Mouse (Mus musculus): Measurements from ENCODE around the gene Nmnat2. TPM values are rescaled to one million over a fixed set of nuclear protein-coding genes. Genes with fewer than 3 reads are reported as not detected.

Gene Nmnat2
- total and polyA plus RNA-seq, 2 experiments from 2014 or later, result 87.6 to 152 TPM

- H3K4me3 ChIP-seq (ENCODE audit: low read depth, low read length), result no peak overlapping the region
- no peaks in the 10 kb centered on the region for H3K4me1 ChIP-seq (ENCODE audit: insufficient read depth, low read length)
- ATAC-seq (ENCODE audit: low FRiP score) (no peak), DNase-seq (ENCODE audit: low spot score) (no peak)
- no peak overlapping the region for H3K27ac ChIP-seq (ENCODE audit: low read depth, low read length)
- 92% methylated on average over 17 of the region's 17 CpGs for WGBS
- H3K4me2 ChIP-seq (ENCODE audit: low read depth, low read length, poor library complexity, severe bottlenecking), result no peak overlapping the region
- H3K27me3 ChIP-seq (ENCODE audit: insufficient read depth, low read length), result no peaks in the 10 kb centered on the region
- H3K9me3 ChIP-seq (ENCODE audit: low read length), result no peaks in the 10 kb centered on the region
- TF ChIP-seq CTCF (IDR thresholded peaks at IDR 0.05), result no peak
- H3K9ac ChIP-seq (replicated peaks; ENCODE audit: low read length, poor library complexity, severe bottlenecking), result no peak overlapping the region
- peaks cover 2% of the 10 kb centered on the region; the same call in 1 of the 2 replicates for H3K36me3 ChIP-seq (ENCODE audit: insufficient read depth, low read length)
Observed at GRCm38 (mm10) chr1:153102296-153103185, 147.7 kb downstream of the Nmnat2 start.

- H3K9ac ChIP-seq (replicated peaks; ENCODE audit: low read length, poor library complexity, severe bottlenecking), result no peak overlapping the region
- H3K9me3 ChIP-seq (ENCODE audit: low read length), result no peaks in the 10 kb centered on the region
- no peak overlapping the region for H3K27ac ChIP-seq (ENCODE audit: low read depth, low read length)
- peaks cover 2% of the 10 kb centered on the region; the same call in 1 of the 2 replicates for H3K36me3 ChIP-seq (ENCODE audit: insufficient read depth, low read length)
- WGBS, result 98% methylated on average over 6 of the region's 8 CpGs
- no peaks in the 10 kb centered on the region for H3K27me3 ChIP-seq (ENCODE audit: insufficient read depth, low read length)
- no peak overlapping the region for H3K4me2 ChIP-seq (ENCODE audit: low read depth, low read length, poor library complexity, severe bottlenecking)
- no peak overlapping the region for H3K4me3 ChIP-seq (ENCODE audit: low read depth, low read length)
- ATAC-seq (ENCODE audit: low FRiP score) (no peak), DNase-seq (ENCODE audit: low spot score) (no peak)
- no peaks in the 10 kb centered on the region for H3K4me1 ChIP-seq (ENCODE audit: insufficient read depth, low read length)
- no peak for TF ChIP-seq CTCF (IDR thresholded peaks at IDR 0.05)
Observed at GRCm38 (mm10) chr1:153103186-153103554, 148.4 kb downstream of the Nmnat2 start.

- TF ChIP-seq CTCF (IDR thresholded peaks at IDR 0.05), result no peak
- ATAC-seq (ENCODE audit: low FRiP score) (no peak), DNase-seq (ENCODE audit: low spot score) (no peak)
- peaks cover 2% of the 10 kb centered on the region; the same call in 1 of the 2 replicates for H3K36me3 ChIP-seq (ENCODE audit: insufficient read depth, low read length)
- WGBS, result 78% methylated on average over 11 of the region's 12 CpGs
- no peak overlapping the region for H3K27ac ChIP-seq (ENCODE audit: low read depth, low read length)
- H3K9me3 ChIP-seq (ENCODE audit: low read length), result no peaks in the 10 kb centered on the region
- no peak overlapping the region for H3K4me3 ChIP-seq (ENCODE audit: low read depth, low read length)
- no peak overlapping the region for H3K4me2 ChIP-seq (ENCODE audit: low read depth, low read length, poor library complexity, severe bottlenecking)
- no peak overlapping the region for H3K9ac ChIP-seq (replicated peaks; ENCODE audit: low read length, poor library complexity, severe bottlenecking)
- no peaks in the 10 kb centered on the region for H3K27me3 ChIP-seq (ENCODE audit: insufficient read depth, low read length)
- H3K4me1 ChIP-seq (ENCODE audit: insufficient read depth, low read length), result no peaks in the 10 kb centered on the region
Observed at GRCm38 (mm10) chr1:153104804-153105203, 150.0 kb downstream of the Nmnat2 start.

GRCm38 (mm10) chr1:153107866-153108265, 153.1 kb downstream of the Nmnat2 start:
- Histone ChIP-seq H3K4me3 (ENCODE audit: low read depth, low read length) (no peak overlapping the region), H3K4me1 (ENCODE audit: insufficient read depth, low read length) (no peaks in the 10 kb centered on the region), H3K27ac (ENCODE audit: low read depth, low read length) (no peak overlapping the region), H3K36me3 (ENCODE audit: insufficient read depth, low read length) (peaks cover 9% of the 10 kb centered on the region), H3K4me2 (ENCODE audit: low read depth, low read length, poor library complexity, severe bottlenecking) (no peak overlapping the region), H3K9me3 (ENCODE audit: low read length) (no peaks in the 10 kb centered on the region), H3K27me3 (ENCODE audit: insufficient read depth, low read length) (no peaks in the 10 kb centered on the region), H3K9ac (replicated peaks; ENCODE audit: low read length, poor library complexity, severe bottlenecking) (no peak overlapping the region)
- no peak for TF ChIP-seq CTCF (IDR thresholded peaks at IDR 0.05)
- no peak for ATAC-seq (ENCODE audit: low FRiP score)
- DNase-seq (ENCODE audit: low spot score), result peak; percentile 77
- WGBS, result 39% methylated on average over 7 of the region's 7 CpGs

- ATAC-seq (ENCODE audit: low FRiP score) (no peak), DNase-seq (ENCODE audit: low spot score) (no peak)
- TF ChIP-seq CTCF (IDR thresholded peaks at IDR 0.05), result no peak
- 85% methylated on average over 5 of the region's 5 CpGs for WGBS
- Histone ChIP-seq H3K4me1 (ENCODE audit: insufficient read depth, low read length) (no peaks in the 10 kb centered on the region), H3K4me3 (ENCODE audit: low read depth, low read length) (no peak overlapping the region), H3K27me3 (ENCODE audit: insufficient read depth, low read length) (no peaks in the 10 kb centered on the region), H3K36me3 (ENCODE audit: insufficient read depth, low read length) (peaks cover 10% of the 10 kb centered on the region), H3K9me3 (ENCODE audit: low read length) (no peaks in the 10 kb centered on the region), H3K27ac (ENCODE audit: low read depth, low read length) (no peak overlapping the region), H3K9ac (replicated peaks; ENCODE audit: low read length, poor library complexity, severe bottlenecking) (no peak overlapping the region), H3K4me2 (ENCODE audit: low read depth, low read length, poor library complexity, severe bottlenecking) (no peak overlapping the region)
Observed at GRCm38 (mm10) chr1:153109346-153109745, 154.6 kb downstream of the Nmnat2 start.

- TF ChIP-seq CTCF (IDR thresholded peaks at IDR 0.05), result no peak
- Histone ChIP-seq H3K4me1 (ENCODE audit: insufficient read depth, low read length) (no peaks in the 10 kb centered on the region), H3K27ac (ENCODE audit: low read depth, low read length) (no peak overlapping the region), H3K27me3 (ENCODE audit: insufficient read depth, low read length) (no peaks in the 10 kb centered on the region), H3K4me3 (ENCODE audit: low read depth, low read length) (no peak overlapping the region), H3K9ac (replicated peaks; ENCODE audit: low read length, poor library complexity, severe bottlenecking) (no peak overlapping the region), H3K36me3 (ENCODE audit: insufficient read depth, low read length) (peaks cover 10% of the 10 kb centered on the region), H3K9me3 (ENCODE audit: low read length) (no peaks in the 10 kb centered on the region), H3K4me2 (ENCODE audit: low read depth, low read length, poor library complexity, severe bottlenecking) (no peak overlapping the region)
- no peak for ATAC-seq (ENCODE audit: low FRiP score)
- WGBS, result 60% methylated on average over 3 of the region's 3 CpGs
- no peak for DNase-seq (ENCODE audit: low spot score)
Observed at GRCm38 (mm10) chr1:153109836-153110235, 155.0 kb downstream of the Nmnat2 start.

All from midbrain, postnatal 0 days (tissue).